Mouse (Mus musculus) forebrain, embryonic 12.5 days (tissue): Measurements from ENCODE around the gene Trim66. TPM values are rescaled to one million over a fixed set of nuclear protein-coding genes. Genes with fewer than 3 reads are reported as not detected.

Experiments
- ATAC-seq: fragments of 200-750 bp; cut with Nextera tagmentation; 2 replicates; pipeline ENCODE4 v1.8.0; 2017; ENCODE audit warnings: moderate TSS enrichment; ENCODE audit not compliant: low FRiP score
- H3K27ac ChIP-seq: fragments of 300-500 bp; sonication (generic); 2 replicates; pipeline ENCODE4 v1.5.1; 2016; ENCODE audit warnings: mild to moderate bottlenecking
- H3K27me3 ChIP-seq: fragments of 300-500 bp; sonication (generic); 2 replicates; pipeline ENCODE4 v1.6.1; 2016; ENCODE audit warnings: mild to moderate bottlenecking
- H3K36me3 ChIP-seq: fragments of 300-500 bp; sonication (generic); replicated peaks from 2 replicates; pipeline ENCODE4 v1.6.1; 2016; ENCODE audit warnings: mild to moderate bottlenecking
- H3K4me1 ChIP-seq: fragments of 300-500 bp; sonication (generic); 2 replicates; pipeline ENCODE4 v1.6.1; 2016
- H3K4me2 ChIP-seq: fragments of 300-500 bp; sonication (generic); 2 replicates; pipeline ENCODE4 v1.6.1; 2016; ENCODE audit warnings: mild to moderate bottlenecking, moderate library complexity
- H3K4me3 ChIP-seq: fragments of 300-500 bp; sonication (generic); replicated peaks from 2 replicates; pipeline ENCODE4 v1.5.1; 2016; ENCODE audit warnings: mild to moderate bottlenecking
- H3K9ac ChIP-seq: fragments of 300-500 bp; sonication (generic); 2 replicates; pipeline ENCODE4 v1.6.1; 2016; ENCODE audit warnings: mild to moderate bottlenecking
- H3K9me3 ChIP-seq: fragments of 300-500 bp; sonication (generic); 2 replicates; pipeline ENCODE4 v1.6.1; 2016
- WGBS: fragments of 180-500 bp; shearing (Covaris S2); methylation state at CpG from one replicate; pipeline ENCODE4 v1.1.7; 2016; 5-methylcytosine and 5-hydroxymethylcytosine counted together
- polyA plus RNA-seq: library from polyadenylated mRNA; unstranded; fragments of >200 nt; fragmentation: Nextera tagmentation; extraction: Ambion mirVana; gene quantifications from 2 replicates; pipeline ENCODE4 v1.2.1, GENCODE M21; 2016

The Trim66 gene
- polyA plus RNA-seq, 1 experiment from 2014 or later = 0.64 TPM

DNA sequence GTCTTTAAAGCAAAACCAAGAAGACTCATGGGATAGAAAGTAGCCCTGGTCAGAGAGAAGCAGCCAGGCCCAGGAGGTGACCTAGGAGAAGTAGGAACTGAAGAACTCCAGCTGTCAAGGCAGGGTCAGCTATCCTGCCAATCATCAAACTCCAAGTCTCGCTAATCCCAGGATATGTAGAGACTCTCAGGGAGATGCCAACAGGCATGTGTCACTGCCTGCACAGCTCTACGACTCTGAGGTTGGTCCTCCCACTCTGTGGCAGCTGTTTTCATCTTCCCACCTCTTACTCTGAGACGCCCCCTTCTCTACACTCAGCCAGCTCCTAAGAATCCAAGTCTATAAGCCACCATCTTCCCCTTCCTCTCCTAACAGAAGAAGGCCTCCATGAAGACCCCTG lies 24.8 kb upstream of the Trim66 start:
- Histone ChIP-seq H3K4me3 (no peak overlapping the region), H3K9me3 (no peaks in the 10 kb centered on the region), H3K4me1 (peaks cover 4% of the 10 kb centered on the region; the same call in 1 of the 2 replicates), H3K4me2 (no peak overlapping the region), H3K27me3 (no peaks in the 10 kb centered on the region), H3K9ac (no peak overlapping the region), H3K27ac (no peak overlapping the region), H3K36me3 (0 out of 2 replicates have a peak, but pooled peaks cover 4% of the 10 kb centered on the region)
- ATAC-seq = no peak
- 91% methylated on average over 3 of the region's 3 CpGs for WGBS

DNA sequence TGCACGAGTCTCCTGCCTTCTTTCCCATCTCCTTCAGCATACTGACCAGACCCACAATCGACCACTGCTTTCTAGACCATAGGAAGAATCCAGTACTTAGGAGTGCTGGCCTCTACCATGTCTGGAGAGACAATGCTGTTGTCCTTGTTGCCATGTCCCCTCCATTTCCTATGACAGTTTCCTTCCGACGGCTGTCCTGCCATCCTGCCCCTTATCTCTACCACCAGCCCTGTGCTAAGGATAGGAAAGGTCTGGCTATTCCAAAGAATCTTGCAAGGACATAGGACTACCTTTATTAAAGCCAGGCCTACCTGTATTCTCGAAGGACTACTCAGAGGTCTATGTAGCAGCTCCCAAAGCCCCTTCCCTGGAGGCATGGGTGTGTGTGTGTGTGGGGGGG lies 23.6 kb upstream of the Trim66 start:
- H3K4me3 ChIP-seq = no peak overlapping the region
- H3K9me3 ChIP-seq = no peaks in the 10 kb centered on the region
- no peak overlapping the region for H3K4me2 ChIP-seq
- H3K27ac ChIP-seq = no peak overlapping the region
- H3K4me1 ChIP-seq = peaks cover 4% of the 10 kb centered on the region; the same call in 1 of the 2 replicates
- WGBS = 88% methylated on average over 5 of the region's 5 CpGs
- H3K9ac ChIP-seq = no peak overlapping the region
- H3K36me3 ChIP-seq = peaks cover 7% of the 10 kb centered on the region
- H3K27me3 ChIP-seq = no peaks in the 10 kb centered on the region
- no peak for ATAC-seq

DNA sequence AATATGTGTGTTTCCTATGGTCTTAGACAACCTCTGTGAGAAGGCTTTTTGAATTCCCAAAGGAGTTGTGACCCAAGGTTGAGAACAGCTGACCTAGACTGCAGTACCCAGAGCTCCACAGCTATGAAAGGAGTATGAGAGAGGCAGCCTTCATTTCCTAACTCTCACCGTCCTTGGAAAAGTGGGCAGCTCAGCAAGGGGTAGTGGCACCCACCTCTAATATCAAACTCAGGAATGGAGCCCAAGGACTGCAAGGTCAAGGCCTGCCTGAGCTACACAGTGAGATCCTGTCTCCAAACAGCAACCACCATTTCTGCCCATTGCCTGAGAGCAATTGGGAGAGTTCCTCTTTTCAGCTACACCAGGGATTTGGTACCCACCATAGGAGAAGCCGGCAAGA lies 21.8 kb upstream of the Trim66 start:
- no peak for ATAC-seq
- Histone ChIP-seq H3K27ac (no peak overlapping the region), H3K9me3 (no peaks in the 10 kb centered on the region), H3K4me3 (no peak overlapping the region), H3K4me1 (no peaks in the 10 kb centered on the region), H3K36me3 (peaks cover 22% of the 10 kb centered on the region), H3K4me2 (no peak overlapping the region), H3K9ac (no peak overlapping the region), H3K27me3 (no peaks in the 10 kb centered on the region)
- 81% methylated on average over 2 of the region's 2 CpGs for WGBS

DNA sequence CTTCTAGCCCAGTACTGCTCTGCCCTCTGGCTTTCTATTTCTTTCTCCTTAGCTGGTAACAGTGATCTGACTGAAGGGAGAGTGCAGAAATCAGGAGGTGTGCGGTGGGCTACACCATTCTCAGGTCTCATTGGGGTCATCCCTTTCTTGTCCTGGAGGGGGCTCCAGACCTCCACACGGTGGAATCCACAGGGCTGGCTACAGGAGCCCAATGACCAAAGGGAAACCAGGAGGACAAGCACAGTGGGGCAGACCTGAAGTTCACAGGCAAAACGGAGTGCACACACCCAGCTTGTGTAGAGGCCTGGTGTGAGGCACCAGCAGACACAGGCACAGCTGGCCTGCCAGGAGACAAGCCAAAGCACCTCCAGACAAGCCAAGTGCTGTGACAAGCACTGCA lies 20.4 kb upstream of the Trim66 start:
- Histone ChIP-seq H3K36me3 (peaks cover 36% of the 10 kb centered on the region), H3K9ac (no peak overlapping the region), H3K4me1 (no peaks in the 10 kb centered on the region), H3K9me3 (no peaks in the 10 kb centered on the region), H3K27me3 (no peaks in the 10 kb centered on the region), H3K4me3 (no peak overlapping the region), H3K27ac (no peak overlapping the region), H3K4me2 (no peak overlapping the region)
- 9% methylated on average over 3 of the region's 3 CpGs for WGBS
- peak; percentile 85 for ATAC-seq

DNA sequence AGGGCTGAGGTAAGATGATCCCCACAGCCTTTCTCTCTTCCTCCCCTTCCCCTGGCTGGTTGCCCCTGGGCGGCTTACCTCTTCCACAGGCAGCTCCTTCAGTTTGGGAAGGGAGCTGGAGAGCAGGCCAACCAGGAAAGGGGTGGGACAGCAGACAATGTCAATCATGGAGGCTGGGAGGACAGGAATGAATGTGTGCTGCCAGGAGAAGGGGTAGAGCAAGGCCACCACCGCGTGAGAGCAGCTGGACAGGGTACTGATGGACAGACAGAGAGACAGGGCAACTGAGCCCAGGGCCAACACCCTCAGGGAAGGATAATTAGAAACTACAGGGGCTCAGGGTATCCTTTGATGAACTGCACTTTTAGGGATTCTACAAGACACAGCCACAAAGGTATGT lies 19.6 kb upstream of the Trim66 start:
- H3K36me3 ChIP-seq = peaks cover 44% of the 10 kb centered on the region
- H3K4me2 ChIP-seq = no peak overlapping the region
- no peaks in the 10 kb centered on the region for H3K27me3 ChIP-seq
- H3K9me3 ChIP-seq = no peaks in the 10 kb centered on the region
- ATAC-seq = no peak
- no peak overlapping the region for H3K9ac ChIP-seq
- 79% methylated on average over 3 of the region's 3 CpGs for WGBS
- no peak overlapping the region for H3K4me3 ChIP-seq
- no peaks in the 10 kb centered on the region for H3K4me1 ChIP-seq
- H3K27ac ChIP-seq = no peak overlapping the region

DNA sequence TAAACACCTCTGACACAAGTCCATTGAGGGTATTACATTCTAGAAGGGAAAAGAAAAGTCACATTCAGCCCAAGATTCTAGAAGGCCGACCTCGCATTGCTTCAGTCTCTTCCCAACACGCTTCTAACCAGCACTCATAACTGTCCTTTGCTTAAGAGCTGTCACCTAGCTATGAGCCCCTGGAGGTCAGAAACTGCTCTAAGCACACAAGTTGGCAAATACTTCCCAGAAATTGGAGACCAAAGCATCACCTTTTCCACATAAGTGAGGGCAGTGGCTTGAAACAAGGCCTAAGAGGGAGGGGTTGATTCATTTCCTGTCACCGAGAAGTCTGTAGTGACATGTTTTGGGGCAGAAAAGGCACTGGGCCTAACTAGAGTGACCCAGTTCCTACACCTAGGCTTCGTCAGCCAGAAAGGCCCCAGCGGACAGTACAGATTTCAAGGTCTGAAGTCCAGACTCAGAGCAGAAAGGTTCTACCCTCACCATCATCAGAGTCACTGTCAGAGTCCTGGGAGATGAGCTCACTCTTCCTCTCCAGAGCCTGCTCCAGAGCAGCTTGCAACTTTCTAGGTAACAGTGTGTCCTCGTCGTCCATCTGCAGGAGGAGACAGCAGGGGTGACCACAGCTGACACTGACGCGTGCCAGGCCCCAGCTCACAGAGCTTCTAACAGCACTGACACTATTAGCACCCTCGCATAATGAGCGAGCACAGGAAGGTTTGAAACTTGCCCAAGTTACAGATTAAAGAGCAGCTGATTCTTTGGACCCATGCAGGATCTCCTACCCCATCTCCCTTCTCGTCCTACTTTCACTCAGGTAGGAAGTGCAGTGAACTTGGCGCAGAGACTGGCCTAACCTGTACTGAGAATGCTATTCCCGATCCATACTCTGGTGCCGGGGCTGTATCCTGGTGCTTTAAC lies 18.1 kb upstream of the Trim66 start:
- ATAC-seq = no peak

DNA sequence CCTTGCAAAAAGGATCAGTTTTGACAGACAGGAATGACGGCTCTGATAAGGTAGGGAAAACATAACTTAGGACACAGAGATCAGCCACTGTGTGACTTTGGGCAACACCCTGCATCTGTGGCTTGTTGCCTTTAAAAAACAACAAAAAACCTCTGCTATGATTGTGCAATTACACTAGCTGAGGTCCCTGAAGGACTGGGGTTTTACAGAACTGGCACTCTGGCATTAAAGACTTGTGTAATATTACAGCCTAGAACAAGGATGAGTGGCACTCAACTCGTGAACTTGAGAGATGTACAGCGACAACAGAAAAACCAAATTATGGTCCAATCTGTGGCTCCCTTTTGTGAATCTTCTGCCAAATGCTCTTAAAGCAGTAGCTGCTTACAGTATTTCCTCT lies 16.8 kb upstream of the Trim66 start:
- H3K27ac ChIP-seq = peak overlapping the region; percentile 25; the same call in 1 of the 2 replicates
- no peak overlapping the region for H3K4me2 ChIP-seq
- no peak overlapping the region for H3K9ac ChIP-seq
- H3K4me1 ChIP-seq = peaks cover 18% of the 10 kb centered on the region
- H3K4me3 ChIP-seq = no peak overlapping the region
- no peaks in the 10 kb centered on the region for H3K27me3 ChIP-seq
- peaks cover 61% of the 10 kb centered on the region for H3K36me3 ChIP-seq
- no peak for ATAC-seq
- no peaks in the 10 kb centered on the region for H3K9me3 ChIP-seq
- WGBS = 84% methylated on average over 3 of the region's 3 CpGs

More for the DNA sequence above, 18.1 kb upstream of the Trim66 start:
- no peaks in the 10 kb centered on the region for H3K27me3 ChIP-seq
- no peak overlapping the region for H3K4me3 ChIP-seq
- peaks cover 6% of the 10 kb centered on the region for H3K4me1 ChIP-seq
- peaks cover 59% of the 10 kb centered on the region for H3K36me3 ChIP-seq
- no peak overlapping the region for H3K9ac ChIP-seq
- H3K4me2 ChIP-seq = no peak overlapping the region
- H3K9me3 ChIP-seq = no peaks in the 10 kb centered on the region
- H3K27ac ChIP-seq = 0 out of 2 replicates have a peak overlapping the region, but pooled peaks have one; percentile 19
- 81% methylated on average over 16 of the region's 16 CpGs for WGBS

DNA sequence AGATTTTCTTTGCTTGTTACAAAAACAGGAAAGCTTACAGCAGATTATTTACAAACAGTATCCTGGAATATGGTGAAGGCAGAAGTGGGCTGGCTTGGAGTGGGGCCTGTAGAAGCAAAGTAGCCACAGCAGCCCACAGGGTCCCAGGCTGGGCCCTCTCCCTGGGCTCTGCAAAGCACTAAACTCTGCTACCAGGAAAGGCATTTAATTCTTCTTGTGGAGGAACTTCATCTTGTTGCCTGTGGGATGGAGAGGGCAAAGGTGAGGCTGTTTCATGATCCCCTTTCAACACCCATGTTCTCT lies 16.5 kb upstream of the Trim66 start:
- Histone ChIP-seq H3K4me3 (no peak overlapping the region), H3K4me2 (no peak overlapping the region), H3K27me3 (no peaks in the 10 kb centered on the region), H3K9ac (no peak overlapping the region), H3K9me3 (no peaks in the 10 kb centered on the region), H3K27ac (0 out of 2 replicates have a peak overlapping the region, but pooled peaks have one; percentile 26), H3K4me1 (peaks cover 19% of the 10 kb centered on the region), H3K36me3 (peaks cover 61% of the 10 kb centered on the region)
- ATAC-seq = no peak

DNA sequence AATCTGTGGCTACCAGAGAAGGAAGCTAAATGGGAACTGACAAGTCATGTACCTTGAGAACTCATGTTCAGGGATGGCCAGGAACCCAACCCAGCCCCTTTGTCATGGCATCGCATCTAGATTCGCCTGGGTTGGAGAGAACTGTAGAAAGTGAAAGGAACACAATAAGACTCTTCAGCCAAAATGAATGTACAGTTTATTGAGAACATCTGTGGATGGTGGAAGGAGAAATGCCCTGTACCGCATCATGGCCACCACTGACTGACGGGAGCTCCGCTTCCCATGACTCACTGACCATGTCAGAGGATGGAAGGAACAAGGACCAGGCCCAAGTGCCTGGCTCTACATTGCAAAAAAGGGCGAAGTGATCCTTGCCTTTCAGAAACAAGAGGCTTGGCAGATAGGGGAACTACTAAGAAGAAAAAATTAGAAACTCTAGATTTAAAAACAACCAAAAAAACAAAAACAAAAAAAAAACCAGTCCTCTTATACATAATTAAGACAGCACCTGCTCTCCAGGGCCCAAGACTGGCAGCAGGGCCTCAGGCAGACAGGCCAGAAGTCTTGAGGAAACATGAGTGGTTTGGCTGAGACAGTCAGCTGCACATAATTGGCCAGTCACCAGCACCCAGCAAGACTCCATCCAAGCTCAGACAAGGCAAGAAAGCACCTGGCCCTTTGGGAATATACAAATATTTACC lies 16.0 kb upstream of the Trim66 start:
- H3K9ac ChIP-seq = no peak overlapping the region
- H3K27me3 ChIP-seq = no peaks in the 10 kb centered on the region
- ATAC-seq = no peak
- H3K4me3 ChIP-seq = no peak overlapping the region
- no peak overlapping the region for H3K4me2 ChIP-seq
- WGBS = 64% methylated on average over 6 of the region's 6 CpGs
- no peaks in the 10 kb centered on the region for H3K9me3 ChIP-seq
- H3K27ac ChIP-seq = no peak overlapping the region; the same call in 1 of the 2 replicates
- peaks cover 19% of the 10 kb centered on the region for H3K4me1 ChIP-seq
- peaks cover 61% of the 10 kb centered on the region for H3K36me3 ChIP-seq

DNA sequence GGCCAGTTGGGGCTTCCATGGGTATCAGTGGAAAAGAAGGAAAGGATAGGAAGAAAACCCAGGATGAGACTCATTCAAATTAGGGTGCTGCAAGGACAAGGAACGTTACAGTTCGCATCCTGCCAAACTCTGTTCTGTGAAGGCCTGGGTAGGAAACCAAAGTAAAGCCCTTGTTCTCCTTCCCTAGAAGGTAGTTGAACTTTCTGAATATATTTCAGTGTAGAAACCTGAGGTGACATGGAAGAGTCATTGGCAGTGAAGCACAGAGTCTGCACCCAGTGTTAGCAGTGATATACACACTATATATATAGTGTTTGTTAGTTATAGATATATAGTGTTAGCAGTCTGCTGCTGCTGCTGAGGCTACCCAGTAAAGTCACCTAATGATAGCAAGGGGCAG lies 15.4 kb upstream of the Trim66 start:
- WGBS = 82% methylated on average over 2 of the region's 2 CpGs
- Histone ChIP-seq H3K4me1 (peaks cover 21% of the 10 kb centered on the region), H3K27ac (no peak overlapping the region; the same call in 1 of the 2 replicates), H3K9ac (no peak overlapping the region), H3K9me3 (no peaks in the 10 kb centered on the region), H3K36me3 (peaks cover 61% of the 10 kb centered on the region), H3K4me3 (no peak overlapping the region), H3K27me3 (no peaks in the 10 kb centered on the region), H3K4me2 (no peak overlapping the region)
- ATAC-seq = no peak

DNA sequence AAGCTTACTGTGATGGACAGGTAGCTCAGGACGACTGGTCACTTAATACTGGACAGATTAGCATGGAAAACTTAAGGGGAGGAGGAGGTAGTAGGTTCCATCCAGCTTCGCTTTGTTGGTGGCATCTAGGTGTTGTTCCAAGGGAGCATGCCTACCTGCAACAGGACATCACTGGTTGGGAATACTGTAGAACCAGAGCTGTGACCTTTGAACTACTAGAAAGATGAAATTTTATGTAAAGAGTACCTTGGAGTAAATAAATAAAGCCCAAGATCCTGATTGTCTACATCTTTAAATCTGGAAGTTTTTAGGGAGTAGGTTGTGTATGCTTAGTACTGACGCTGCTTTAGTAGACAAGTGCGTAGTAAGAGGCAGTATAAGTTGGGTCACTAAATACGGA lies 14.2 kb upstream of the Trim66 start:
- H3K27me3 ChIP-seq = no peaks in the 10 kb centered on the region
- H3K9me3 ChIP-seq = no peaks in the 10 kb centered on the region
- H3K4me3 ChIP-seq = no peak overlapping the region
- H3K4me1 ChIP-seq = peaks cover 28% of the 10 kb centered on the region
- ATAC-seq = no peak
- no peak overlapping the region for H3K4me2 ChIP-seq
- no peak overlapping the region for H3K27ac ChIP-seq
- peaks cover 61% of the 10 kb centered on the region for H3K36me3 ChIP-seq
- WGBS = 84% methylated on average over 5 of the region's 5 CpGs
- no peak overlapping the region for H3K9ac ChIP-seq

DNA sequence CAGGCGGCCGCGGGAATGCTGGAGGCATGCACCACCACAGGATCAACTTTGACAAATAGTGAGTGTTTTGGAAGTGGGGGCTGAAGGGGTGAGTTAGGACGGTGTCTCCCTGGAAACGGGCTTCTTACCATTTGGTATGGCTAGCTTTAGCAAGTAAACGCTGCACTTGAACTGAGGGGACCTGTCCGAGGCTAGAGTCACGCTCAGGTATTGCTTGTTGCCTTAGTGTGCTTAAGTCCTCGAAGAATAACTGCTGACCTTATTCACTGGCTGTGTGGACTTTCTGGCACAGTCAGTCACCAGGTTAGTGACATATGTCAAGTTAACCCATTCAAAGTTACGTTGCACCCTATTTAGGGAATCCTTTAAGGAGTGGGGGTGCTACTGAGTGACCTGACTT lies 12.0 kb upstream of the Trim66 start:
- H3K4me3 ChIP-seq = peak overlapping the region; percentile 96
- H3K4me1 ChIP-seq = peaks cover 28% of the 10 kb centered on the region
- peak overlapping the region; percentile 97 for H3K9ac ChIP-seq
- 5% methylated on average over 10 of the region's 10 CpGs for WGBS
- H3K9me3 ChIP-seq = no peaks in the 10 kb centered on the region
- H3K4me2 ChIP-seq = peak overlapping the region; percentile 92
- peaks cover 45% of the 10 kb centered on the region for H3K36me3 ChIP-seq
- H3K27me3 ChIP-seq = no peaks in the 10 kb centered on the region
- H3K27ac ChIP-seq = peak overlapping the region; percentile 87
- no peak for ATAC-seq
